Mouse (Mus musculus) MEL (cell line): ENCODE data around the gene Usp36. TPM values are rescaled to one million over a fixed set of nuclear protein-coding genes. Genes with fewer than 3 reads are reported as not detected.

Experiments
- DNase-seq: peaks from one replicate; pipeline ENCODE4 v3.0.0; 2011; ENCODE audit warnings: low read depth, low spot score
- H3K27ac ChIP-seq: 2 replicates; pipeline ENCODE4 v1.5.1; 2012; ENCODE audit warnings: low read depth, mild to moderate bottlenecking, control low read depth, low read length, moderate library complexity; ENCODE audit not compliant: control insufficient read depth
- H3K27me3 ChIP-seq, 2 experiments: fragments of 150-350 bp in 1 of 2; sonication (generic) in 1 of 2; 2 replicates each; pipeline ENCODE4 v1.6.1; 2012; ENCODE audit warnings: low read length in 2 of 2, mild to moderate bottlenecking in 2 of 2, improper control_type of control experiment in 1 of 2, moderate library complexity in 1 of 2; ENCODE audit not compliant: insufficient read depth in 2 of 2, control insufficient read depth in 1 of 2
- H3K36me3 ChIP-seq, 2 experiments: 2 replicates each; pipeline ENCODE4 v1.6.1; 2012 to 2014; ENCODE audit warnings: low read length in 2 of 2, improper control_type of control experiment in 1 of 2, inconsistent platforms in 1 of 2, mild to moderate bottlenecking in 1 of 2; ENCODE audit not compliant: insufficient read depth in 2 of 2, control insufficient read depth in 1 of 2
- H3K4me1 ChIP-seq, 2 experiments: fragments of 150-350 bp in 1 of 2; sonication (generic) in 1 of 2; 2 replicates each; pipeline ENCODE4 v1.6.1; 2012; ENCODE audit warnings: low read length in 2 of 2, improper control_type of control experiment in 1 of 2, mild to moderate bottlenecking in 1 of 2; ENCODE audit not compliant: insufficient read depth in 2 of 2, control insufficient read depth in 1 of 2
- H3K4me3 ChIP-seq, 2 experiments: fragments of 150-350 bp in 1 of 2; sonication (generic) in 1 of 2; 2 replicates each; pipeline ENCODE4 v1.5.1; 2012; ENCODE audit warnings: low read depth in 2 of 2, low read length in 2 of 2, mild to moderate bottlenecking in 2 of 2, moderate library complexity in 2 of 2, control low read depth in 1 of 2, improper control_type of control experiment in 1 of 2; ENCODE audit not compliant: control insufficient read depth in 1 of 2, insufficient read depth in 1 of 2
- H3K79me2 ChIP-seq: 2 replicates; pipeline ENCODE4 v1.6.1; 2012; ENCODE audit warnings: mild to moderate bottlenecking, low read length, moderate library complexity; ENCODE audit not compliant: control insufficient read depth, poor library complexity, insufficient read depth
- H3K9ac ChIP-seq: 2 replicates; pipeline ENCODE4 v1.6.1; 2012; ENCODE audit warnings: low read depth, mild to moderate bottlenecking, control low read depth, low read length, moderate library complexity; ENCODE audit not compliant: control insufficient read depth, poor library complexity, severe bottlenecking
- H3K9me3 ChIP-seq: fragments of 150-350 bp; sonication (generic); replicated peaks from 2 replicates; pipeline ENCODE4 v1.6.1; 2012; ENCODE audit warnings: mild to moderate bottlenecking, low read length, improper control_type of control experiment, moderate library complexity; ENCODE audit not compliant: insufficient read depth
- CHD1 ChIP-seq: IDR thresholded peaks from 2 replicates; pipeline ENCODE4 v1.6.1; 2012; ENCODE audit warnings: low read depth, mild to moderate bottlenecking, inconsistent platforms, low read length, improper control_type of control experiment
- CTCF ChIP-seq, 3 experiments: IDR thresholded peaks in 2 of 3; conservative IDR thresholded peaks in 1 of 3; 2 replicates each; pipeline ENCODE4 v1.5.1; 2011 to 2012; ENCODE audit warnings: low read length in 3 of 3, low read depth in 2 of 3, mild to moderate bottlenecking in 2 of 3, improper control_type of control experiment in 1 of 3, inconsistent platforms in 1 of 3, mixed read lengths in 1 of 3, moderate library complexity in 1 of 3; ENCODE audit not compliant: control insufficient read depth in 1 of 3, insufficient read depth in 1 of 3, poor library complexity in 1 of 3, severe bottlenecking in 1 of 3
- ELF1 ChIP-seq: IDR thresholded peaks from 2 replicates; pipeline ENCODE4 v1.6.1; 2014; ENCODE audit warnings: low read depth, mild to moderate bottlenecking, inconsistent platforms, low read length, improper control_type of control experiment, moderate library complexity
- EP300 ChIP-seq, 2 experiments: IDR thresholded peaks; 2 replicates each; pipeline ENCODE4 v1.6.1; 2011; ENCODE audit warnings: improper control_type of control experiment in 2 of 2, low read length in 2 of 2, low read depth in 1 of 2, mild to moderate bottlenecking in 1 of 2
- ETS1 ChIP-seq: IDR thresholded peaks from 2 replicates; pipeline ENCODE4 v1.6.1; 2012; ENCODE audit warnings: low read depth, mild to moderate bottlenecking, inconsistent platforms, low read length, improper control_type of control experiment, moderate library complexity
- GABPA ChIP-seq: IDR thresholded peaks from 2 replicates; pipeline ENCODE4 v1.6.1; 2012; ENCODE audit warnings: low read depth, mild to moderate bottlenecking, inconsistent platforms, low read length, improper control_type of control experiment, moderate library complexity
- GATA1 ChIP-seq: IDR thresholded peaks from 2 replicates; pipeline ENCODE4 v1.6.1; 2011; ENCODE audit warnings: low read depth, low read length, improper control_type of control experiment
- HCFC1 ChIP-seq: IDR thresholded peaks from 2 replicates; pipeline ENCODE4 v1.6.1; 2012; ENCODE audit warnings: low read depth, mild to moderate bottlenecking, inconsistent platforms, low read length, improper control_type of control experiment, moderate library complexity
- JUND ChIP-seq: IDR thresholded peaks from 2 replicates; pipeline ENCODE4 v1.6.1; 2011; ENCODE audit warnings: low read depth, mild to moderate bottlenecking, improper control_type of control experiment, low read length
- KAT2A ChIP-seq: conservative IDR thresholded peaks from 2 replicates; pipeline ENCODE4 v1.6.1; 2012; ENCODE audit warnings: low read depth, low read length, improper control_type of control experiment, inconsistent platforms
- MAFK ChIP-seq: IDR thresholded peaks from 2 replicates; pipeline ENCODE4 v1.6.1; 2011; ENCODE audit warnings: low read depth, mild to moderate bottlenecking, low read length, improper control_type of control experiment, borderline replicate concordance
- MAX ChIP-seq: IDR thresholded peaks from 2 replicates; pipeline ENCODE4 v1.6.1; 2011; ENCODE audit warnings: low read length, improper control_type of control experiment
- MAZ ChIP-seq: IDR thresholded peaks from 2 replicates; pipeline ENCODE4 v1.6.1; 2012; ENCODE audit warnings: low read depth, mild to moderate bottlenecking, inconsistent platforms, low read length, improper control_type of control experiment
- MYB ChIP-seq: IDR thresholded peaks from 2 replicates; pipeline ENCODE4 v1.6.1; 2011; ENCODE audit warnings: mild to moderate bottlenecking, low read depth, low read length, improper control_type of control experiment
- MYC ChIP-seq: IDR thresholded peaks from 2 replicates; pipeline ENCODE4 v1.6.1; 2011; ENCODE audit warnings: low read depth, mild to moderate bottlenecking, low read length, improper control_type of control experiment, moderate library complexity
- NELFE ChIP-seq: IDR thresholded peaks from 2 replicates; pipeline ENCODE4 v1.6.1; 2011; ENCODE audit warnings: low read depth, low read length, improper control_type of control experiment
- NRF1 ChIP-seq: IDR thresholded peaks from 2 replicates; pipeline ENCODE4 v1.6.1; 2014; ENCODE audit warnings: low read depth, mild to moderate bottlenecking, inconsistent platforms, low read length, improper control_type of control experiment, moderate library complexity; ENCODE audit not compliant: poor library complexity, insufficient read depth, severe bottlenecking
- POLR2A ChIP-seq, 2 experiments: IDR thresholded peaks; 2 replicates each; pipeline ENCODE4 v1.6.1; 2011 to 2012; ENCODE audit warnings: low read length in 2 of 2, mild to moderate bottlenecking in 2 of 2, control low read depth in 1 of 2, improper control_type of control experiment in 1 of 2, low read depth in 1 of 2, moderate library complexity in 1 of 2; ENCODE audit not compliant: control insufficient read depth in 1 of 2, insufficient read depth in 1 of 2, poor library complexity in 1 of 2
- POLR2AphosphoS5 ChIP-seq: IDR thresholded peaks from 2 replicates; pipeline ENCODE4 v1.6.1; 2012; ENCODE audit warnings: low read depth, borderline replicate concordance, mild to moderate bottlenecking, inconsistent platforms, low read length, moderate library complexity, mixed read lengths
- RAD21 ChIP-seq: IDR thresholded peaks from 2 replicates; pipeline ENCODE4 v1.6.1; 2011; ENCODE audit warnings: mild to moderate bottlenecking, low read depth, low read length, improper control_type of control experiment
- RCOR1 ChIP-seq: IDR thresholded peaks from 2 replicates; pipeline ENCODE4 v1.6.1; 2012; ENCODE audit warnings: low read depth, mild to moderate bottlenecking, inconsistent platforms, low read length, improper control_type of control experiment
- TAL1 ChIP-seq: IDR thresholded peaks from 2 replicates; pipeline ENCODE4 v1.6.1; 2012; ENCODE audit warnings: mild to moderate bottlenecking, inconsistent platforms, low read length, moderate library complexity, mixed read lengths
- TBP ChIP-seq: IDR thresholded peaks from 2 replicates; pipeline ENCODE4 v1.8.0; 2011; ENCODE audit warnings: low read depth, low read length, improper control_type of control experiment
- TCF12 ChIP-seq: IDR thresholded peaks from 2 replicates; pipeline ENCODE4 v1.6.1; 2014; ENCODE audit warnings: low read depth, mild to moderate bottlenecking, inconsistent platforms, low read length, improper control_type of control experiment, moderate library complexity
- UBTF ChIP-seq: IDR thresholded peaks from 2 replicates; pipeline ENCODE4 v1.6.1; 2012; ENCODE audit warnings: low read depth, mild to moderate bottlenecking, inconsistent platforms, low read length, improper control_type of control experiment, moderate library complexity, borderline replicate concordance; ENCODE audit not compliant: insufficient read depth
- ZC3H11A ChIP-seq: IDR thresholded peaks from 2 replicates; pipeline ENCODE4 v1.6.1; 2012; ENCODE audit warnings: low read depth, mild to moderate bottlenecking, inconsistent platforms, low read length, improper control_type of control experiment
- ZKSCAN1 ChIP-seq: IDR thresholded peaks from 2 replicates; pipeline ENCODE4 v1.6.1; 2012; ENCODE audit warnings: low read depth, mild to moderate bottlenecking, inconsistent platforms, low read length, improper control_type of control experiment, moderate library complexity
- polyA plus RNA-seq, 2 experiments: library from polyadenylated mRNA; stranded (reverse) in 1 of 2; unstranded in 1 of 2; fragments of >175 nt in 1 of 2; fragments of >200 nt in 1 of 2; gene quantifications; 2 replicates each; pipeline versions ENCODE4 v1.2.1 to v1.2.4; 2012; ENCODE audit warnings: low replicate concordance in 2 of 2, low read depth in 1 of 2; ENCODE audit not compliant: insufficient read length in 2 of 2, insufficient read depth in 1 of 2, missing spikeins in 1 of 2
- total RNA-seq: library from RNA; depleted of rRNA; stranded (reverse); fragments of 300-350 nt; gene quantifications from 2 replicates; pipeline ENCODE4 v1.2.3, GENCODE M21; 2012

The Usp36 gene
- total and polyA plus RNA-seq, 3 experiments = 24.8 to 89.6 (median 50.7) TPM

DNA sequence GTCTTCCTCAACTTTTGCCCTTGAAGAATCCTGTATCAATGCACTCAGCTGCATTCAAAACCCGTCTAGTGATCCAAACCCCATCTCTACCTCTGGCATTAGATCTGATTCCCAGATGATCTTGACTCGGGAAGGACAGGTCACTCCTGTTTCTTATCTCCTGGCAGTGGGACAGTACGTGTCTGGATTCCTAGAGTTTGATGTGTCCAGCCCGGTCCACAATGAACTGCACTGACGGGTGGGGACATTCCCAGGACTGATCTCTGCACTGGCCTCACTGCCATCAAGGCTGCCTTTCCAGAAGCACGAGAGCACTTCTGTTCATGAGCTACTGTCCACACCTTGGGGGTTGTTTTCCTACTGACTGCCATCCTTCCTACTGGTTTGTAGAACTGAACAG lies 73.6 kb downstream of the Usp36 start:
- Histone ChIP-seq H3K79me2 (peaks cover 1% of the 10 kb centered on the region; the same call in 1 of the 2 replicates), H3K4me3 (no peak overlapping the region), H3K27me3 (no peaks in the 10 kb centered on the region), H3K27ac (no peak overlapping the region)
- DNase-seq = no peak
- no peak for TF ChIP-seq RAD21
- TF ChIP-seq MAFK = no peak
- no peak for TF ChIP-seq TBP
- TF ChIP-seq GATA1 = no peak
- no peak for TF ChIP-seq UBTF
- TF ChIP-seq ZKSCAN1 = no peak
- TF ChIP-seq MYB = no peak
- no peak for TF ChIP-seq EP300 (IDR thresholded peaks at IDR 0.05; ENCODE audit: low read depth in 1 of 2, low read length in 2 of 2)
- TF ChIP-seq CHD1 = no peak
- no peak for TF ChIP-seq ELF1
- no peak for TF ChIP-seq KAT2A
- no peak for TF ChIP-seq NELFE
- TF ChIP-seq TCF12 = no peak
- no peak for TF ChIP-seq MAZ
- no peak for TF ChIP-seq JUND
- TF ChIP-seq, all 39 proteins: peak for 0
- Histone ChIP-seq H3K9ac (no peak overlapping the region), H3K36me3 (peaks cover 0 to 9% of the 10 kb centered on the region in 2 experiments; a peak in 2 of 4 replicates), H3K9me3 (no peaks in the 10 kb centered on the region), H3K4me1 (peaks cover 2 to 18% of the 10 kb centered on the region in 2 experiments)

DNA sequence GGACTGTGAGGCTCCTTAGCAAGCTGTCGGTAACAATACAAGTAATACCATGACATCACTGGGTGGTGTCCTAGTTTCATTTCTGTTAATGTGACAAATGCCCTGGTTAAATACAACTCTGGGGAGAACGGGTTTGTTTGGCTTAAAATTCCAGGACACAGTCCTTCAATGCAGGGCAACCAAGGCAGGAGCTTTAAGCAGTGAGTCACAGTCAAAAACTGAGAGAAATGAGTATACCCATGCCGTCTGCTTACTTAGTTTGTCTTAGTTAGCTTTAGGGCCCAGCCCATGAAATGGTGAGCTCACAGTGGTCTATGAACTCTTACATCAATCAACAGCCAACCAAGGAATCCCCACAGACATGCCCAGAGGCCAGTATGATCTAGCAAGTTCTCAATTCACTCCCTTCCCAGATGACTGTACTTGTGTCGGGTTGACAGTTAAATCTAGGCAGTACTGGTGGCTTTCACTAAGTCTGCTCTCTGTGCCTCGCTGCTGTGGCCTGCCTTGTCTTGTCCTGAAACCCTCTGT lies 74.1 kb downstream of the Usp36 start:
- Histone ChIP-seq H3K79me2 (peaks cover 1% of the 10 kb centered on the region; the same call in 1 of the 2 replicates), H3K27me3 (no peaks in the 10 kb centered on the region), H3K36me3 (peaks cover 0 to 10% of the 10 kb centered on the region in 2 experiments; a peak in 2 of 4 replicates), H3K4me1 (peaks cover 2 to 23% of the 10 kb centered on the region in 2 experiments), H3K9me3 (no peaks in the 10 kb centered on the region), H3K27ac (no peak overlapping the region), H3K9ac (no peak overlapping the region), H3K4me3 (no peak overlapping the region)
- TF ChIP-seq TAL1 (no peak), CHD1 (no peak), POLR2AphosphoS5 (no peak), POLR2A (IDR thresholded peaks at IDR 0.05; ENCODE audit: control insufficient read depth in 1 of 2, insufficient read depth in 1 of 2, low read depth in 1 of 2, low read length in 2 of 2, poor library complexity in 1 of 2) (no peak), MYC (no peak), HCFC1 (no peak), GABPA (no peak), RCOR1 (no peak), MAX (no peak), NRF1 (no peak), ZC3H11A (no peak), ZKSCAN1 (no peak), CTCF (IDR thresholded peaks at IDR 0.05 in 2 of 3, conservative IDR thresholded peaks at IDR 0.05 in 1 of 3; ENCODE audit: control insufficient read depth in 1 of 3, insufficient read depth in 1 of 3, low read depth in 2 of 3, low read length in 3 of 3, poor library complexity in 1 of 3, severe bottlenecking in 1 of 3) (no peak), ETS1 (no peak), GATA1 (no peak)
- no peak for DNase-seq
